Mouse (Mus musculus) layer of hippocampus, postnatal 36 days (tissue): ENCODE measurements around the gene Ccnb1. TPM values are rescaled to one million over a fixed set of nuclear protein-coding genes. Genes with fewer than 3 reads are reported as not detected.
A peak's percentile ranks its signal among the peaks of the same experiment; 100 is the strongest.
"Not testable (repeated sequence)": the region's sequence is repeated elsewhere in the genome, so short reads cannot be mapped to it uniquely, and the experiment has no call there.

ENCODE experiments used
- DNase-seq, 2 experiments: peaks; one replicate each; pipeline ENCODE4 v3.0.0; 2022
- total RNA-seq, 2 experiments: library from RNA; stranded (reverse); gene quantifications; 2 replicates each; pipeline ENCODE4 v1.2.3; 2021

Ccnb1 gene
- total RNA-seq: 1 to 10 TPM; 1.1 to 1.2 TPM

- peak; percentile 81 to 83 for DNase-seq
Observed at GRCm38 (mm10) chr13:100786414-100786867, at the start of gene Ccnb1. TSS of gene Ccnb1 (minus strand) at chr13:100786570.

- DNase-seq: no peak
Observed at GRCm38 (mm10) chr13:100834777-100835176, 48.4 kb upstream of the Ccnb1 start.

GRCm38 (mm10) chr13:100833640-100834002, 47.3 kb upstream of the Ccnb1 start:
- DNase-seq: no peak

- peak; percentile 99 for DNase-seq
Observed at GRCm38 (mm10) chr13:100832741-100833639, 46.6 kb upstream of the Ccnb1 start, which contains the start of gene Slc30a5. TSS of gene Slc30a5 (minus strand) at chr13:100833427.

GRCm38 (mm10) chr13:100832188-100832587, 45.8 kb upstream of the Ccnb1 start:
- no peak for DNase-seq

GRCm38 (mm10) chr13:100831123-100831522, 44.8 kb upstream of the Ccnb1 start:
- DNase-seq: no peak

GRCm38 (mm10) chr13:100825627-100826410, 39.4 kb upstream of the Ccnb1 start:
- DNase-seq: no peak

GRCm38 (mm10) chr13:100824916-100825315, 38.5 kb upstream of the Ccnb1 start:
- DNase-seq: no peak

- no peak for DNase-seq
Observed at GRCm38 (mm10) chr13:100824306-100824705, 37.9 kb upstream of the Ccnb1 start.

GRCm38 (mm10) chr13:100823863-100824262, 37.5 kb upstream of the Ccnb1 start:
- DNase-seq: no peak

GRCm38 (mm10) chr13:100814451-100814850, 28.1 kb upstream of the Ccnb1 start:
- no peak for DNase-seq

GRCm38 (mm10) chr13:100805776-100806175, 19.4 kb upstream of the Ccnb1 start:
- no peak for DNase-seq

- no peak for DNase-seq
Observed at GRCm38 (mm10) chr13:100797171-100797570, 10.8 kb upstream of the Ccnb1 start.

GRCm38 (mm10) chr13:100789083-100789482, 2.7 kb upstream of the Ccnb1 start:
- DNase-seq: no peak

- not testable (repeated sequence) for DNase-seq
Observed at GRCm38 (mm10) chr13:100788057-100788456, 1.7 kb upstream of the Ccnb1 start.

GRCm38 (mm10) chr13:100787316-100788010, 1.1 kb upstream of the Ccnb1 start:
- DNase-seq: no peak

- DNase-seq: peak in 1 of 2 experiments; percentile 5
Observed at GRCm38 (mm10) chr13:100785806-100786413, 460 bp downstream of the Ccnb1 start.

GRCm38 (mm10) chr13:100777491-100777890, 8.9 kb downstream of the Ccnb1 start:
- no peak for DNase-seq

- DNase-seq: no peak
Observed at GRCm38 (mm10) chr13:100776710-100777109, 9.7 kb downstream of the Ccnb1 start.

- DNase-seq: no peak
Observed at GRCm38 (mm10) chr13:100776056-100776419, 10.3 kb downstream of the Ccnb1 start.

- peak; percentile 74 to 78 for DNase-seq
Observed at GRCm38 (mm10) chr13:100775252-100776055, 10.9 kb downstream of the Ccnb1 start, which contains the start of gene Cenph. TSS of gene Cenph (minus strand) at chr13:100775899.
